Mouse (Mus musculus): ENCODE data around the gene Cdc20b.
A peak's percentile ranks its signal among the peaks of the same experiment; 100 is the strongest.

Cdc20b gene

GRCm38 (mm10) chr13:113031351-113031750 lies 3.6 kb upstream of the Cdc20b start:
- DNase-seq, result peak; percentile 24

- peak; percentile 85 for DNase-seq
Observed at GRCm38 (mm10) chr13:113031792-113032571, 2.9 kb upstream of the Cdc20b start.

- no peak for DNase-seq
Observed at GRCm38 (mm10) chr13:113032831-113033230, 2.1 kb upstream of the Cdc20b start.

GRCm38 (mm10) chr13:113034271-113034886 lies 532 bp upstream of the Cdc20b start:
- peak; percentile 37 for DNase-seq

GRCm38 (mm10) chr13:113035852-113036251 lies 941 bp downstream of the Cdc20b start:
- peak; percentile 95 for DNase-seq

- no peak for DNase-seq
Observed at GRCm38 (mm10) chr13:113044876-113045275, 10.0 kb downstream of the Cdc20b start.

GRCm38 (mm10) chr13:113045458-113046110 lies 10.7 kb downstream of the Cdc20b start:
- peak; percentile 41 for DNase-seq

GRCm38 (mm10) chr13:113046211-113046883 lies 11.4 kb downstream of the Cdc20b start, which contains the start of gene Gpx8:
Gpx8 (minus strand) TSS chr13:113046410.
- peak; percentile 92 for DNase-seq

- DNase-seq, result no peak
Observed at GRCm38 (mm10) chr13:113047018-113047417, 12.1 kb downstream of the Cdc20b start.

- DNase-seq, result no peak
Observed at GRCm38 (mm10) chr13:113047647-113048046, 12.7 kb downstream of the Cdc20b start.

- DNase-seq, result no peak
Observed at GRCm38 (mm10) chr13:113054230-113054629, 19.3 kb downstream of the Cdc20b start.

GRCm38 (mm10) chr13:113055826-113056225 lies 20.9 kb downstream of the Cdc20b start:
- DNase-seq, result peak; percentile 51

GRCm38 (mm10) chr13:113061746-113062145 lies 26.8 kb downstream of the Cdc20b start:
- DNase-seq, result no peak

GRCm38 (mm10) chr13:113064542-113064941 lies 29.6 kb downstream of the Cdc20b start:
- DNase-seq, result no peak

GRCm38 (mm10) chr13:113079021-113079420 lies 44.1 kb downstream of the Cdc20b start:
- peak; percentile 16 for DNase-seq

GRCm38 (mm10) chr13:113082101-113082500 lies 47.2 kb downstream of the Cdc20b start:
- DNase-seq, result no peak

GRCm38 (mm10) chr13:113084732-113085131 lies 49.8 kb downstream of the Cdc20b start:
- no peak for DNase-seq

GRCm38 (mm10) chr13:113087226-113088017 lies 52.5 kb downstream of the Cdc20b start:
- DNase-seq, result no peak

- no peak for DNase-seq
Observed at GRCm38 (mm10) chr13:113090489-113090888, 55.6 kb downstream of the Cdc20b start.

- DNase-seq, result no peak
Observed at GRCm38 (mm10) chr13:113094618-113095017, 59.7 kb downstream of the Cdc20b start.

GRCm38 (mm10) chr13:113097011-113097410 lies 62.1 kb downstream of the Cdc20b start:
- no peak for DNase-seq

- DNase-seq, result no peak
Observed at GRCm38 (mm10) chr13:113098406-113098805, 63.5 kb downstream of the Cdc20b start.
